Mouse (Mus musculus) WW6 (cell line): Measurements from ENCODE around the gene Pgghg.

Experiments
- DNase-seq: peaks from one replicate; pipeline ENCODE4 v3.0.0-alpha.2; 2013; ENCODE audit warnings: low read depth, low spot score

The Pgghg gene

GRCm38 (mm10) chr7:140990185-140990584, 49.0 kb downstream of the Pgghg start:
- no peak for DNase-seq

GRCm38 (mm10) chr7:140990622-140991021, 49.4 kb downstream of the Pgghg start:
- no peak for DNase-seq

- DNase-seq = no peak
These were observed 50.0 kb downstream of the Pgghg start for GRCm38 (mm10) chr7:140991117-140991689.
